Mouse (Mus musculus) lung, postnatal 0 days (tissue): Measurements from ENCODE around the gene Frmd8. TPM values are rescaled to one million over a fixed set of nuclear protein-coding genes. Genes with fewer than 3 reads are reported as not detected.

Experiments
- ATAC-seq: fragments of 200-750 bp; cut with Nextera tagmentation; 2 replicates; pipeline ENCODE4 v1.8.0; 2017; ENCODE audit warnings: moderate library complexity
- DNase-seq: peaks from one replicate; pipeline ENCODE4 v3.0.0-alpha.2; 2016; ENCODE audit warnings: low spot score
- H3K27ac ChIP-seq: fragments of 300-500 bp; sonication (generic); 2 replicates; pipeline ENCODE4 v1.5.1; 2014; ENCODE audit warnings: antibody characterized with exemption, mild to moderate bottlenecking, low read length, mixed read lengths
- H3K27me3 ChIP-seq: fragments of 300-500 bp; sonication (generic); replicated peaks from 2 replicates; pipeline ENCODE4 v1.6.1; 2014; ENCODE audit warnings: low read length, mixed read lengths; ENCODE audit not compliant: insufficient read depth
- H3K36me3 ChIP-seq: fragments of 300-500 bp; sonication (generic); 2 replicates; pipeline ENCODE4 v1.6.1; 2014; ENCODE audit warnings: low read length, mixed read lengths; ENCODE audit not compliant: insufficient read depth
- H3K4me1 ChIP-seq: fragments of 300-500 bp; sonication (generic); 2 replicates; pipeline ENCODE4 v1.6.1; 2014; ENCODE audit warnings: antibody characterized with exemption, low read depth, low read length, mixed read lengths; ENCODE audit not compliant: insufficient read depth
- H3K4me2 ChIP-seq: fragments of 300-500 bp; sonication (generic); replicated peaks from 2 replicates; pipeline ENCODE4 v1.6.1; 2014; ENCODE audit warnings: low read depth, mild to moderate bottlenecking, low read length, moderate library complexity, mixed read lengths
- H3K4me3 ChIP-seq: fragments of 300-500 bp; sonication (generic); 2 replicates; pipeline ENCODE4 v1.5.1; 2014; ENCODE audit warnings: low read depth, low read length
- H3K9ac ChIP-seq: fragments of 300-500 bp; sonication (generic); replicated peaks from 2 replicates; pipeline ENCODE4 v1.6.1; 2014; ENCODE audit warnings: low read depth, mild to moderate bottlenecking
- H3K9me3 ChIP-seq: fragments of 300-500 bp; sonication (generic); 2 replicates; pipeline ENCODE4 v1.6.1; 2016; ENCODE audit warnings: low read length, mixed read lengths
- CTCF ChIP-seq: IDR thresholded peaks from 2 replicates; pipeline ENCODE4 v1.5.1; 2016; ENCODE audit warnings: antibody characterized with exemption, mild to moderate bottlenecking
- EP300 ChIP-seq: IDR thresholded peaks from 2 replicates; pipeline ENCODE4 v1.6.1; 2016; ENCODE audit warnings: antibody characterized with exemption, mild to moderate bottlenecking, control low read depth
- WGBS: fragments of 180-500 bp; shearing (Covaris S2); extraction: QIAGEN DNeasy Blood & Tissue Kit; methylation state at CpG from one replicate; pipeline ENCODE4 v1.1.7; 2014; 5-methylcytosine and 5-hydroxymethylcytosine counted together
- polyA plus RNA-seq: library from polyadenylated mRNA; unstranded; fragments of >200 nt; fragmentation: Nextera tagmentation; extraction: Ambion mirVana; gene quantifications from 2 replicates; pipeline ENCODE4 v1.2.1, GENCODE M21; 2015

Frmd8 gene
- polyA plus RNA-seq, 1 experiment from 2014 or later, result 35.1 TPM

DNA sequence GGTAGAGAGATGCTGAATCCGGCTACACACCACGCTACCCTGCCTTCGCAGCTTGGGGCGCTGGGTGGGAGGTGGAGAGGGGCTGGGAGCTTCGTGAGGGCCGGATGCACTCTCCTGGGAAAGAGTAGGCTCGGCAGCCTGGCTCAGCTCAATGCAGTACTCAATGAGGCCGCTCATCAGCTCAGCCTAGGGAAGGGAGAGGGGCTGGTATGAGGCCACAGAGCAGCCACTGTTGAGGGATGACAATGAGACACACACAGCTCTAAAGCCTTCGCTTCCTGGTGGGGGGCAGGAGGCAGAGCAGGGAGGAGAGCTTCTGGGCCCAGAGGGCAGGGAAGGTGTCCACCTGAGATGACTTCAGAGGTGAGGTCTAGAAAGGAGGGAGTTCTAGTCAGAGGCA is 18.5 kb downstream of the Frmd8 start:
- Histone ChIP-seq H3K4me2 (no peak overlapping the region), H3K4me3 (no peak overlapping the region), H3K27me3 (no peaks in the 10 kb centered on the region), H3K9me3 (no peaks in the 10 kb centered on the region), H3K4me1 (peaks cover 6% of the 10 kb centered on the region; the same call in 1 of the 2 replicates), H3K9ac (no peak overlapping the region), H3K36me3 (peaks cover 35% of the 10 kb centered on the region; the same call in 1 of the 2 replicates), H3K27ac (no peak overlapping the region)
- TF ChIP-seq CTCF (no peak), EP300 (no peak)
- WGBS, result 87% methylated on average over 9 of the region's 9 CpGs
- ATAC-seq, result no peak
- DNase-seq, result no peak

- no peak for ATAC-seq
- TF ChIP-seq CTCF (no peak), EP300 (no peak)
- no peaks in the 10 kb centered on the region for H3K27me3 ChIP-seq
- no peaks in the 10 kb centered on the region for H3K9me3 ChIP-seq
- H3K27ac ChIP-seq, result peak overlapping the region; percentile 83
- H3K4me2 ChIP-seq, result peak overlapping the region; percentile 19; the same call in 1 of the 2 replicates
- H3K4me1 ChIP-seq, result peaks cover 35% of the 10 kb centered on the region
- peaks cover 28% of the 10 kb centered on the region; the same call in 1 of the 2 replicates for H3K36me3 ChIP-seq
- no peak overlapping the region for H3K4me3 ChIP-seq
- H3K9ac ChIP-seq, result no peak overlapping the region
- 74% methylated on average over 12 of the region's 12 CpGs for WGBS
- no peak for DNase-seq
These were observed 22.9 kb downstream of the Frmd8 start for GRCm38 (mm10) chr19:5852035-5852722.

DNA sequence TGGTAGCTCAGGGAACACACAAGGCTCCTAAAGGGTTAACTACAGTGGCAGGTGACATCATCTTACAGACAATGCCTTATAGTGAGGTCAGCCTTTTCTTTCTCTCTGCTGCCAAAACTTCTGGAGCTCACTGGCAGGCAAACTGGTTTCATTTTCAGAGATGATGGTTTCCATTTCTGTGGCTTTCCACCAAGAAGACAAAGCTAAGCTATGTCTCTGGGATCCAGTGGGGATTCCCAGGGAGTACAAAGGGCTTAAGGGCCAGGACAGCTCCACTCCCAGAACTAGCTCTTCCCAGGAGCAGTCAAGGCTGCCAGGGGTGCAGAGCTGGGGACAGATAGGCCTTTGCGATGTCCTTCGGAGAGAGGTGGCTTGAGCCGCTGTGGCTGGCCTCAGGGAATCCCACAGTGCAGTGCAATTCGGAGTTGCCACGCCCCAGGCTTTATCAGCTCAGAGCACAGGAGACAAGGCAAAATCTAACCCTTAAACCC is 23.5 kb downstream of the Frmd8 start:
- no peaks in the 10 kb centered on the region for H3K27me3 ChIP-seq
- TF ChIP-seq EP300 (no peak), CTCF (no peak)
- peak overlapping the region; percentile 19; the same call in 1 of the 2 replicates for H3K4me2 ChIP-seq
- peak; percentile 78 for DNase-seq
- H3K9ac ChIP-seq, result peak overlapping the region; percentile 32
- peaks cover 36% of the 10 kb centered on the region for H3K4me1 ChIP-seq
- no peaks in the 10 kb centered on the region for H3K9me3 ChIP-seq
- peak overlapping the region; percentile 83 for H3K27ac ChIP-seq
- peaks cover 25% of the 10 kb centered on the region; the same call in 1 of the 2 replicates for H3K36me3 ChIP-seq
- no peak for ATAC-seq
- WGBS, result 70% methylated on average over 5 of the region's 5 CpGs
- H3K4me3 ChIP-seq, result no peak overlapping the region

DNA sequence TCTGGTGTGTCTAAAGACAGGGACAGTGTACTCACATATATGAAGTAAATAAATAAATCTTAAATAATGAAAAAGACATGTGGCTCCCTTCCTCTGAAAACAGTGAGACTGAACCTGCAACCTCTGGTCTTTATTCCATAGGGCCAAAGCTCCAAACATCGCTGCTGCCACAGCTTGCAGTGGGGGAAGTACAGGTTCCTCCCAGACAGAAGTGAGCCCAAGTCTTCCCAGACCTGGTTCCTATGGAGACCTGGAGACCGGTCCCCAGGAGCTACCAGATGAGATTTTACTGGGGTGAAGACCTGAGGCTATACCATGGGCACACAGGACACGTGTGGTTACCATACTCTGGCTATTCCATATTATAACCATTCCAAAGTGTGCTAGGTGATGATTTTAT is 24.2 kb downstream of the Frmd8 start:
- no peak for DNase-seq
- WGBS, result 88% methylated on average over 3 of the region's 3 CpGs
- Histone ChIP-seq H3K9me3 (no peaks in the 10 kb centered on the region), H3K27me3 (no peaks in the 10 kb centered on the region), H3K4me3 (no peak overlapping the region), H3K4me2 (no peak overlapping the region), H3K9ac (peak overlapping the region; percentile 32; the same call in 1 of the 2 replicates), H3K4me1 (peaks cover 36% of the 10 kb centered on the region), H3K36me3 (peaks cover 18% of the 10 kb centered on the region; the same call in 1 of the 2 replicates), H3K27ac (peak overlapping the region; percentile 83; the same call in 1 of the 2 replicates)
- no peak for ATAC-seq
- TF ChIP-seq CTCF (no peak), EP300 (no peak)

DNA sequence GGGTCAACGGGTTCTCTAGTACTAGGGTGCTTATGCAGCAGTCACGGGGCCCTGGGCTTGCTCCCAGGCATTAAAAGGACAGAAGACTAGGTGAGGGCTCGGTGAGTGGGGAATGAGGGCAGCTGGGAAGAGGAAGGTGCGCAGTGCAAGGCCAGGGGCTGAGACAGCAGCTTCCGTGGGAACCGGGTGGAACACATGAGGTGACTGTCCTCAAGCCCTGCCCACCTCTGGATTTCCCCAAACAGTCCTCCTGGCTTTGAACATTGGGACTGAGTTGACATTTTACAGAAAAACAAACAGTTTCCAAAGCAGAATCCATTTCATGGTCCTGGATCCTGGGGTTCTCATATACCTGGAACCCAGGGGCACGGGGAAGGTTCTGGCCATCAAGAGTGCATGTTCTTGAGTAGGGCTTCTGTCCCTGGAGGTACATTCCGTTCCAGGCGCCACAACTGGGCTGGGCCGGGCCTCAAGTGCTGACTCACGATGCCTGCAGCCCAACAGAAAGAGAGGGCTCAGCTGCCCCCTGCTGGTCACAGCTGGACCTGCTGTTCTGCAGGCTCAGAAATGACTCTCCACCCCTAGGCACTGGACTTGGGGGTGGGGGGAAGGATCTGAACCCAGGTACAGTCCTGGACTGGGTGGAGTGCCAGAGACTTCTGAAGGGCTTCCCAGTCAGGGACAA is 25.1 kb downstream of the Frmd8 start:
- WGBS, result 16% methylated on average over 11 of the region's 11 CpGs
- ATAC-seq (peak; percentile 35), DNase-seq (peak; percentile 97)
- Histone ChIP-seq H3K27me3 (no peaks in the 10 kb centered on the region), H3K36me3 (peaks cover 14% of the 10 kb centered on the region; the same call in 1 of the 2 replicates), H3K9me3 (no peaks in the 10 kb centered on the region), H3K4me1 (peaks cover 36% of the 10 kb centered on the region), H3K9ac (peak overlapping the region; percentile 65), H3K4me3 (no peak overlapping the region), H3K4me2 (peak overlapping the region; percentile 35), H3K27ac (peak overlapping the region; percentile 100)
- peak; percentile 100 for TF ChIP-seq EP300
- peak; percentile 99 for TF ChIP-seq CTCF
